Mouse (Mus musculus): Measurements from ENCODE around the gene Fbxl5. TPM values are rescaled to one million over a fixed set of nuclear protein-coding genes. Genes with fewer than 3 reads are reported as not detected.

Fbxl5 gene
- polyA plus RNA-seq, 1 experiment from 2014 or later: 61.0 TPM

DNA sequence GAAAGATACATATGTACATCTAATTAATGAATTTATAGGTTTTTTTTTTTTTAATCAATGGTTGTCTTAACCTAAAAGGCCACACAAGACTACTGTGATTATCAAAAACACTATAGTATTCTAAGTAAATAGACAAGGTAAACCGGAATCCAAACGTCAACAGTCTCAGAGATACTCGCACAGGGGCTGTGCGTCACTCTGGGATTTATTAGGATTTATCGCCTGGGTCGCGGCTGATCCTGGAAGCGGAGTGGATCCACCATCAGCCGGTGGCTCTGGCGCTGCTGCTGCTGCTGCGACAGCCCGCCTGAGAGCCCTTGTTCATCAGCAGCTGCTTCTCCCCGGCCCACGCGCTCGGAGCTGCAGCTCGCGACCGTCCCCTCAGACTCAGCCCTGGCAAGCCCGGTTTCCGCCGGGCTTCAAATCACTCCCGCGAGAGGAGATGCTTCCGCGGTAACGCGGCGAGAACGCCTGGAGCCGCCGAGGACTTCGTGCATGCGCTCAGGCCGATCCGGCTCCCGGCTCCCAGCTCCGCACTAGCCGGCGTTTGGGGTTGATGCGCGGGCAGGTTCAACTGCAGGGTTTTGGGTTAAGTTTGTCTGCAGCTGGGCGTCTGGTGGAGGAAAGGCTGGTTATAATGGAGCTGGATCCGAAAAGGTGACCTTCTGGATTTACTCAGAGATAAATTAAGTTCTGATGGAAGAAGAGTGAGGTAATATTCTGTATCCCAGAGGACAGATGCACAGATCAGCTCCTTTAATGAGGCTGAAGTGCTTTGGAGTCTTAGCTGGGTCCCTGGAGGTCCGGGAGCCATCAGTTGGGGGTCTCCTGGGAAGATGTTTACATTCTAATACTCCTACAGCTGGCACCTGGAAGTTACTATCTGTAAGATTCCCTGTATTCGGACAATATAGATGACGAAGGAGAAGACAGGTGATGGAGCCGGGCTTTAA, 13.4 kb downstream of the Fbxl5 start:
- TF ChIP-seq CTCF (IDR thresholded peaks at IDR 0.05; ENCODE audit: low read depth): no peak
- no peaks in the 10 kb centered on the region for H3K27me3 ChIP-seq (ENCODE audit: insufficient read depth, low read length)
- DNase-seq (ENCODE audit: low spot score): peak; percentile 91
- peak overlapping the region; percentile 69 for H3K9ac ChIP-seq (ENCODE audit: low read depth, low read length)
- H3K4me1 ChIP-seq (replicated peaks; ENCODE audit: insufficient read depth, low read length): peaks cover 4% of the 10 kb centered on the region; the same call in 1 of the 2 replicates
- 5% methylated on average over 48 of the region's 48 CpGs for WGBS
- peak; percentile 96 for ATAC-seq (replicated peaks; ENCODE audit: low FRiP score, low read depth)
- peak overlapping the region; percentile 70 for H3K27ac ChIP-seq
- H3K4me3 ChIP-seq (replicated peaks; ENCODE audit: low read depth, low read length): peak overlapping the region; percentile 42
- no peaks in the 10 kb centered on the region for H3K36me3 ChIP-seq (ENCODE audit: insufficient read depth, low read length)
- H3K4me2 ChIP-seq (ENCODE audit: low read length): peak overlapping the region; percentile 76
- H3K9me3 ChIP-seq (replicated peaks; ENCODE audit: low read length): no peaks in the 10 kb centered on the region

DNA sequence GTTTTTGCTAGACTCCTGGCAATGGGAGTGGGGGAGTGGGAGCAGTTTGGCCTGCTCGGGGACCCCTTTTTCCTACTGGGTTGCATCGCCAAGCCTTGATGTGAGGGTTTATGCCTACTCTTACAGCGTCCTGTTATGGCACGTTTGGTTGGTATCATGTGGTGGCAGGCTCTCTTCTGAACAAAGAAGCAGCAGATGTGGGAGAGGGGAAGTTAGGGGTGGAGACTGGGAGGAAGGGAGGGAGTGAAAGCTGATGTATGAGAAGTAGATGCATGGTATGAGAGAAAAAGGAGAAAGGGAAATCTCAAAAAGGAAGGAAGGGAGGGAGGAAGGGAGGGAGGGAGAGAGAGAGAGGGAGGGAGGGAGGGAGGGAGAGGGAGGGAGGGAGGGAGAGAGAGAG, 14.5 kb downstream of the Fbxl5 start:
- no peaks in the 10 kb centered on the region for H3K27me3 ChIP-seq (ENCODE audit: insufficient read depth, low read length)
- H3K4me1 ChIP-seq (replicated peaks; ENCODE audit: insufficient read depth, low read length): peaks cover 4% of the 10 kb centered on the region; the same call in 1 of the 2 replicates
- no peak overlapping the region for H3K4me2 ChIP-seq (ENCODE audit: low read length)
- no peak for TF ChIP-seq CTCF (IDR thresholded peaks at IDR 0.05; ENCODE audit: low read depth)
- no peak overlapping the region for H3K4me3 ChIP-seq (replicated peaks; ENCODE audit: low read depth, low read length)
- ATAC-seq (replicated peaks; ENCODE audit: low FRiP score, low read depth) (no peak), DNase-seq (ENCODE audit: low spot score) (no peak)
- H3K9ac ChIP-seq (ENCODE audit: low read depth, low read length): no peak overlapping the region
- H3K27ac ChIP-seq: no peak overlapping the region
- no peaks in the 10 kb centered on the region for H3K9me3 ChIP-seq (replicated peaks; ENCODE audit: low read length)
- 79% methylated on average over 4 of the region's 4 CpGs for WGBS
- no peaks in the 10 kb centered on the region for H3K36me3 ChIP-seq (ENCODE audit: insufficient read depth, low read length)

DNA sequence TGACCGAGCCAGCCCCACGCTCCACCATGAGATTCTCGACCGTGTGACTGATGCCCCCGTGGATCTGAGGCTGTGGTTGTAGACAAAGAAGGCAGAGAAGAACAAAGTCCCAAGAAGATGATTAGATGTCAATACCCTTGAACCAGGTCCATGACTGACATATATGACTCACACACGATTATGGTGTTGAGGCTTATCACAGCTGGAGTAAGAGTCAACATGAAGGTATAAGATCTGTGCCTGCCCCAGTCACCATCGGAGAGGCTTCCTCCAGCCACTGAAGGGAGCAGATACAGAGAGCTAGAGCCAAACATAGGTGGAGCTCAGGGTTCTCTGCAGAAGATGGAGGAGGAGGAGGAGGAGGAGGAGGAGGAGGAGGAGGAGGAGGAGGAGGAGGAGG, 15.1 kb downstream of the Fbxl5 start:
- ATAC-seq (replicated peaks; ENCODE audit: low FRiP score, low read depth): no peak
- WGBS: 91% methylated on average over 7 of the region's 7 CpGs

DNA sequence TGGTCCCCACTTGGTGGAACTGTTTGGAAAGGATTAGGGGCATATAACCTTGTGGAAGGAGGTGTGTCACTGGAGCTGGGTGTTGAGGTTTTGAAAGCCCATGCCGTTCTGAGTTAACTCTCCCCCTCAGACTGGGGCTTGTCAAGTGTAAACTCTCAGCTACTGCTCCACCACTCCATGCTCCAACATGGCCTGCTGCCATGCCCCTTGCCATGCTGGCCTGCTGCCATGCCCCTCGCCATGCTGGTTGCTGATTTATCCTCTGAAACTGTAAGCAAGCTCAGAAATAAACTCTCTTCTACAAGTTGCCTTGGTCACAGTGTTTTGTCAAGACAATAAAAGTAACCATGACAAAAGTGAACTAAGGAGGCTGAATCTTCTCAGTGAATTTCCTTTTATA, 16.0 kb downstream of the Fbxl5 start:
- WGBS: 83% methylated on average over 2 of the region's 2 CpGs
- no peak for DNase-seq (ENCODE audit: low spot score)
- no peak overlapping the region for H3K4me2 ChIP-seq (ENCODE audit: low read length)
- H3K27me3 ChIP-seq (ENCODE audit: insufficient read depth, low read length): no peaks in the 10 kb centered on the region
- H3K4me3 ChIP-seq (replicated peaks; ENCODE audit: low read depth, low read length): no peak overlapping the region
- TF ChIP-seq CTCF (IDR thresholded peaks at IDR 0.05; ENCODE audit: low read depth): no peak
- H3K27ac ChIP-seq: no peak overlapping the region
- no peak overlapping the region for H3K9ac ChIP-seq (ENCODE audit: low read depth, low read length)
- H3K9me3 ChIP-seq (replicated peaks; ENCODE audit: low read length): no peaks in the 10 kb centered on the region
- H3K36me3 ChIP-seq (ENCODE audit: insufficient read depth, low read length): no peaks in the 10 kb centered on the region
- peaks cover 4% of the 10 kb centered on the region; the same call in 1 of the 2 replicates for H3K4me1 ChIP-seq (replicated peaks; ENCODE audit: insufficient read depth, low read length)
- no peak for ATAC-seq (replicated peaks; ENCODE audit: low FRiP score, low read depth)

More for the DNA sequence above, 15.1 kb downstream of the Fbxl5 start:
- Histone ChIP-seq H3K27ac (no peak overlapping the region), H3K4me1 (replicated peaks; ENCODE audit: insufficient read depth, low read length) (peaks cover 4% of the 10 kb centered on the region; the same call in 1 of the 2 replicates), H3K36me3 (ENCODE audit: insufficient read depth, low read length) (no peaks in the 10 kb centered on the region), H3K27me3 (ENCODE audit: insufficient read depth, low read length) (no peaks in the 10 kb centered on the region), H3K9me3 (replicated peaks; ENCODE audit: low read length) (no peaks in the 10 kb centered on the region), H3K9ac (ENCODE audit: low read depth, low read length) (no peak overlapping the region), H3K4me2 (ENCODE audit: low read length) (no peak overlapping the region), H3K4me3 (replicated peaks; ENCODE audit: low read depth, low read length) (no peak overlapping the region)
- no peak for TF ChIP-seq CTCF (IDR thresholded peaks at IDR 0.05; ENCODE audit: low read depth)
- DNase-seq (ENCODE audit: low spot score): no peak

DNA sequence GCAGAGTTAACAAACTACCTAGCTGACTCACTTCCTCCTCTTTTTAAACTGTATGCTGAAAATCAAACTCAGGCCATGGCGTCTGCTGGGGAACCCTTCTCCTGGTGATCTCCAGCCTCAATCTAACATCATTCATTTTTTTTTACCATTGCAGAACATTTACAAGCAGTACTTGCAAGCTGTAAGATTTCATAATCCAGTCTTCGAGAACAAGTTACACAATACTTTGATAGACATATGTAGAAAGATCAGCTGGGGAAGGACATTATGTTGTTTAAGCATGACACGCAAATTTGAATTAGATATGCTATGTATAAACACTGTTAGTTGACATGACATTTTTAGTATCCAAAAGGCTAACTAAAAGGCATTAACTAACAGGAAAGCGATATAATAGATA, 19.6 kb downstream of the Fbxl5 start:
- no peaks in the 10 kb centered on the region for H3K27me3 ChIP-seq (ENCODE audit: insufficient read depth, low read length)
- H3K27ac ChIP-seq: no peak overlapping the region
- DNase-seq (ENCODE audit: low spot score): no peak
- ATAC-seq (replicated peaks; ENCODE audit: low FRiP score, low read depth): no peak
- WGBS: 76% methylated on average over 4 of the region's 4 CpGs
- H3K9ac ChIP-seq (ENCODE audit: low read depth, low read length): no peak overlapping the region
- no peak overlapping the region for H3K4me3 ChIP-seq (replicated peaks; ENCODE audit: low read depth, low read length)
- H3K4me1 ChIP-seq (replicated peaks; ENCODE audit: insufficient read depth, low read length): no peaks in the 10 kb centered on the region
- H3K9me3 ChIP-seq (replicated peaks; ENCODE audit: low read length): no peaks in the 10 kb centered on the region
- TF ChIP-seq CTCF (IDR thresholded peaks at IDR 0.05; ENCODE audit: low read depth): no peak
- H3K36me3 ChIP-seq (ENCODE audit: insufficient read depth, low read length): no peaks in the 10 kb centered on the region
- H3K4me2 ChIP-seq (ENCODE audit: low read length): no peak overlapping the region

DNA sequence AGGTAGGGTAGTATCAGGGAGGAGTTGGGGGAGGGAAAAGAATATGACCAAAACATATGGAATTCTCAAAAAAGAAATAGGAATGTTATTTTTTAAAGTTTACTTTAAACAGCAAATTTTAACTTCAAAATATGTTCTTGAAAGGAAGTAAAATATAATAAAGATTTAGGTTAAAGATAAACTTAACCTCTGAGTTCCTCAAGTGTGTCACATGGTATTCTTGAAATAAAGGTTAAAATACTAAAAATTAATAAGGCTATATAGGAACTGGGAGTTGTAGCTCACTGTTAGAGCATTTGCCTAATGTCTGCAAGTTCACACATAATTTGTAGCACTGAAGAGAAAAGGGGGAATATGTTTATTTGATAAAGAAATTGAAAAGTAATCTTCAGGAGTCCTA, 20.2 kb downstream of the Fbxl5 start:
- Histone ChIP-seq H3K27me3 (ENCODE audit: insufficient read depth, low read length) (no peaks in the 10 kb centered on the region), H3K36me3 (ENCODE audit: insufficient read depth, low read length) (no peaks in the 10 kb centered on the region), H3K9me3 (replicated peaks; ENCODE audit: low read length) (no peaks in the 10 kb centered on the region), H3K9ac (ENCODE audit: low read depth, low read length) (no peak overlapping the region), H3K27ac (no peak overlapping the region), H3K4me2 (ENCODE audit: low read length) (no peak overlapping the region), H3K4me1 (replicated peaks; ENCODE audit: insufficient read depth, low read length) (no peaks in the 10 kb centered on the region), H3K4me3 (replicated peaks; ENCODE audit: low read depth, low read length) (no peak overlapping the region)
- DNase-seq (ENCODE audit: low spot score) (no peak), ATAC-seq (replicated peaks; ENCODE audit: low FRiP score, low read depth) (no peak)
- no peak for TF ChIP-seq CTCF (IDR thresholded peaks at IDR 0.05; ENCODE audit: low read depth)

Measured in kidney, postnatal 0 days (tissue).